Mouse (Mus musculus) forelimb bud, embryonic 11.5 days (tissue): ENCODE data around the gene AA792892.
"Not testable (repeated sequence)": the region's sequence is repeated elsewhere in the genome, so short reads cannot be mapped to it uniquely, and the experiment has no call there.

Experiments used
- DNase-seq: peaks from one replicate; pipeline ENCODE4 v3.0.0-alpha.2; 2012; ENCODE audit warnings: low read depth, low spot score

Gene AA792892

DNA sequence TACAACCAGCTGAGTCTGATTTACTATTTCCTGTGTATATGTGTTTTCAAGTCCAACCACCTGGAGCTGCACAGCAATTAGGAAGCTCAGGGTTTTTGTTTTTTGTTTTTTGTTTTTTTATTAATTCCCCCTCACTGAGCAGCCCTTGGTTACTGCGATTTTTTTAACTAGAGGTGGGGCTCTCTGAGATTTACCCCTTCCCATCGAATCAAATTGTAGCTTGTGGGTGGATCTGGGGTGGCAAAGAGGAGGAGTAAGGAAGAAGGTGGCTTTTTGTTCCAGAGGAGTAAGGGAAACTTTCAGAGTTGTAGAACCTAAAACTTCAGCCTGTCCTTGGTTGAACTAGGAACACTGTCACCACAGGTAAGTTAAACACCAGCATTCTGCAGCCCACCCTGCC lies at the start of gene AA792892:
Gene AA792892, plus strand, starts transcription at position 301 of the 400 bp plus-strand sequence.
- not testable (repeated sequence) for DNase-seq

DNA sequence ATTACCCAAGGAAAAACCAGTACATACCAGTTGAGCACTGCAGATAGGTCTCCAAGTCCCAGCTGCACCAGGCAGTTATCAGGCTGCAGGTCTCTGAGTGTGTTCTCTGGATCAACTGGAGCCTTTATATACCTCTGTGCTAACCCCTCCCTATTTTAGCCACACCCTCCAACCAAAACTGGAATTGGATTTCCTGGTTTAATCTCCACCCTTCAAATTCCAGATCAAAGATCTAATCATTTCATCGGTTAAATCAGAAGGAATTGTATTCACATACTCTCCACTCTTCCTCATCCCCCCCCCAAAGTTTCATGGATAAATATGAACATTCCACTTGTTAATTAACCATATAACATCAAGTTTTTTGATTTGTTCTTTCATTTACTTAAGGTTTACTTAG lies 32.9 kb upstream of the AA792892 start, which contains the start of gene A430089I19Rik:
Gene A430089I19Rik, minus strand, starts transcription at position 101 of the 400 bp plus-strand sequence.
- DNase-seq = not testable (repeated sequence)

DNA sequence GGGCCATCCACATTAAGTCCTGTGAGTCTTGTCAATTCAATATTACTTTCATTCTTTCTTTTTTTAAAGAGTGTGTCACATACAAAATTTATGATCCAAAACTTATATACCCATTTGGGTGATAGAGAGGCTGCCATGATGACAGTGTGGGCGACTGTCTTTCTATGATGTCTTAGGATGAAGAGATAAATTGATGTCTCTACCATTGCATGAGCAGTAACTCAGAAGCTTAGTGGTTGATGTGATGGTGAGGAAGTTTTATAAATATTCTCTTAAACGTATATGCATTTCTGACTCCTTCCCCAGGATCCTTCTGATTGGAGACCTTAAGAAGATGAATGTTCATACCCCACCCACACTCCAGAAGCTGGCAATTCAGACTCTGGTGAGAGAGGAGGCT lies 25.4 kb upstream of the AA792892 start, which contains the start of gene Gm6502:
Gene Gm6502, plus strand, starts transcription at position 301 of the 400 bp plus-strand sequence.
- DNase-seq = not testable (repeated sequence)
